Mouse (Mus musculus) hindbrain, embryonic 15.5 days (tissue): Measurements from ENCODE around the gene Slc10a7. TPM values are rescaled to one million over a fixed set of nuclear protein-coding genes. Genes with fewer than 3 reads are reported as not detected.
"Not testable (repeated sequence)": the region's sequence is repeated elsewhere in the genome, so short reads cannot be mapped to it uniquely, and the experiment has no call there.

Experiments used
- ATAC-seq: fragments of 200-750 bp; cut with Nextera tagmentation; 2 replicates; pipeline ENCODE4 v1.8.0; 2017; ENCODE audit warnings: low read depth, moderate number of reproducible peaks, moderate TSS enrichment; ENCODE audit not compliant: low FRiP score
- H3K27ac ChIP-seq: fragments of 300-500 bp; sonication (generic); replicated peaks from 2 replicates; pipeline ENCODE4 v1.5.1; 2015; ENCODE audit warnings: mild to moderate bottlenecking, inconsistent platforms
- H3K27me3 ChIP-seq: fragments of 300-500 bp; sonication (generic); 2 replicates; pipeline ENCODE4 v1.6.1; 2015; ENCODE audit warnings: control low read depth, inconsistent platforms
- H3K36me3 ChIP-seq: fragments of 300-500 bp; sonication (generic); 2 replicates; pipeline ENCODE4 v1.6.1; 2015; ENCODE audit warnings: control low read depth, inconsistent platforms
- H3K4me1 ChIP-seq: fragments of 300-500 bp; sonication (generic); replicated peaks from 2 replicates; pipeline ENCODE4 v1.6.1; 2015; ENCODE audit warnings: control low read depth, inconsistent platforms
- H3K4me2 ChIP-seq: fragments of 300-500 bp; sonication (generic); 2 replicates; pipeline ENCODE4 v1.6.1; 2015; ENCODE audit warnings: moderate library complexity, mild to moderate bottlenecking, inconsistent platforms
- H3K4me3 ChIP-seq: fragments of 300-500 bp; sonication (generic); 2 replicates; pipeline ENCODE4 v1.5.1; 2015; ENCODE audit warnings: mild to moderate bottlenecking, inconsistent platforms
- H3K9ac ChIP-seq: fragments of 300-500 bp; sonication (generic); 2 replicates; pipeline ENCODE4 v1.6.1; 2015; ENCODE audit warnings: inconsistent platforms
- H3K9me3 ChIP-seq: fragments of 300-500 bp; sonication (generic); 2 replicates; pipeline ENCODE4 v1.6.1; 2016; ENCODE audit warnings: control low read depth, inconsistent platforms
- WGBS: fragments of 180-500 bp; shearing (Covaris S2); methylation state at CpG from one replicate; pipeline ENCODE4 v1.1.7; 2015; 5-methylcytosine and 5-hydroxymethylcytosine counted together
- polyA plus RNA-seq: library from polyadenylated mRNA; unstranded; fragments of >200 nt; fragmentation: Nextera tagmentation; extraction: Ambion mirVana; gene quantifications from 2 replicates; pipeline ENCODE4 v1.2.1, GENCODE M21; 2015

Gene Slc10a7
- polyA plus RNA-seq, 1 experiment from 2014 or later = 11.9 TPM

DNA sequence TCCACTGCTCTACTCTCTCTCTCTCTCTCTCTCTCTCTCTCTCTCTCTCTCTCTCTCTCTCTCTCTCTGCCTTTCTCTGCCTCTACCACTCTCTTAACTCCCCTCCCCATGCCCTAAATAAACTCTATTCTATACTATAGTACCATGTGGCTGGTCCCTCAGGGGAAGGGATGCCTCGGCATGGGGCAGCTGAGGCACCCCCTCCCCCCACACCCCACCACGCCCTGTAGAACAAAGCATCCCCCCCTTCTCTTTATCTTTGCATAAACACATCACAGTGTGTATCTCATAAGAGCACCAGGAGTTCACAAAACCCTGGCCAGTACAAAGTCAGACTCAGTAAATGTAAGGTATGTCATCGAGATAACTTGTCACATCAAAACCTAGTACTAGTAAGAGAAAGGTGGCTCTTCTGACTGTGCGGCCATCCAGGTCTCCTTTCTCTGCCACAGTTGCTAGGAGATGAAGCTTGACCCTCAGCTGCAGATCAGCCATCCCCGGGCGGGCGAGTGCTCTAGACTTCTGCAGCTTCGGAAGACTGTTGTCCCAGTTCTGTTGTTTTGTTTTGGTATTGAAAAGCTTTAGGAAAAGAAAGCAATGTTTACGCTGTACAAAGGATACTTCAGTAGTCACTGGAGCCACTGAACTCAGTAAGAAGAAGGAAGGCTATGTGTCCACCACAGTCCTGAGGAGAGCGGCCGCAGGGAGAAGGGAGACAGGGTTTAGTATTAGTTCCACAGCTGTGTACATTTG is 194.1 kb downstream of the Slc10a7 start:
- Histone ChIP-seq H3K9ac (no peak overlapping the region), H3K4me1 (peaks cover 11% of the 10 kb centered on the region), H3K4me2 (no peak overlapping the region), H3K4me3 (no peak overlapping the region), H3K27me3 (no peaks in the 10 kb centered on the region), H3K36me3 (peaks cover 9% of the 10 kb centered on the region; the same call in 1 of the 2 replicates), H3K9me3 (no peaks in the 10 kb centered on the region; the same call in 1 of the 2 replicates), H3K27ac (no peak overlapping the region)
- 0 out of 2 replicates have a peak, but pooled peaks have one; percentile 12 for ATAC-seq
- WGBS = 24% methylated on average over 11 of the region's 11 CpGs

DNA sequence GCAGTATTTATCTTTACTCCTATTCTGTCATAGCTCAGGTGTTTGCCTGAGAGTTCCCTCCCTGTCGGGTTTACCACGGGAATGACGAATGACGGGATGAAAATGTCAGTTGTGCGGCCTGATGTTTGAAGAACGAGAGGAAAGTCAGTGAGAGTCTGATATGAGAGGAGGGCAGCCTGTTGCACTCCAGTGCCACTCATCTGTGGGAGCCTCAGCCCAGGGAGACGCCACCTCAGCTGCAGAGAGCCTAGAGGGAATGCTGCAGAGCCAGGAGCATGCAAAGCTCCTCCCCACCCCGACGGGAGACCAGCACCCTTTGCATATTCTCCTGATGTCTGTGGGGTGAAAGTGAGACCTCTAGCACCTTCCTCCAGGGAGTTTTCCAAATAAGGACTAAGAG is 196.8 kb downstream of the Slc10a7 start:
- H3K4me2 ChIP-seq = no peak overlapping the region
- peaks cover 11% of the 10 kb centered on the region for H3K4me1 ChIP-seq
- no peaks in the 10 kb centered on the region; the same call in 1 of the 2 replicates for H3K9me3 ChIP-seq
- H3K36me3 ChIP-seq = no peaks in the 10 kb centered on the region
- ATAC-seq = no peak
- no peak overlapping the region for H3K4me3 ChIP-seq
- no peaks in the 10 kb centered on the region for H3K27me3 ChIP-seq
- no peak overlapping the region for H3K27ac ChIP-seq
- no peak overlapping the region for H3K9ac ChIP-seq
- 70% methylated on average over 9 of the region's 9 CpGs for WGBS

DNA sequence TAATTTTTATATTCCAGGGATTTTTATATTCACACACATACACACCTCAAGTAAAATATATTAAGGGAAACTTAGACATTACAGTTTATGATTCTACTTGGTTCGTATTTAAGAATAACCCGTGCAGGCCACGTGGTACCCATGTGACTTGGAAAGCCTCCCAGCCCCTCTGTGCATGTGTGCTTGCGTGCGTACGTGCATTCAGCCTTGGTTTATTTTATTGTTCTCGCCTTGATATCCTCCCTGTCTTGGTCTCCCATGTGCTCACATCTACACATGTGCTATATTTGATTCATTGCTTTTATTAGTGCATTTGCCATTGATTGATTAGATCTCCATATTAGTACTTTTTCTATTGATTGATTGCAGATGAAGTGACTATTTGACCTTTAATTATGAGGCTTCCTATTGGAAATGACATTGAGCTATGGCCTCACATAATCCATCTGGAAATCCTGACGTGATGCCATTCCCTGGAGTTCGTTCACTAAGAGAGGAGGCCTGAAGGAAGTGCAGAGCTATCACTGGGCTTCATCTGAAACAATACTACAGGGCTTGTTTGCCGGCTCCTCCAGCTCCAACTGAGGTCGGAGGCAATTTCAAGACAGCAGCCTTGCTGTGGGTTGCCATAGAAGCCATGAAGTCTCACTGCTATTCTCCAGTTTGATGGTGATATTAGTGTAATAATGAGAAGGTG is 200.9 kb downstream of the Slc10a7 start:
- H3K9me3 ChIP-seq = no peaks in the 10 kb centered on the region
- H3K4me3 ChIP-seq = no peak overlapping the region
- H3K27me3 ChIP-seq = no peaks in the 10 kb centered on the region
- H3K4me2 ChIP-seq = no peak overlapping the region
- no peaks in the 10 kb centered on the region for H3K36me3 ChIP-seq
- no peak overlapping the region for H3K27ac ChIP-seq
- 55% methylated on average over 11 of the region's 11 CpGs for WGBS
- peak; percentile 60; the same call in 1 of the 2 replicates for ATAC-seq
- no peaks in the 10 kb centered on the region; the same call in 1 of the 2 replicates for H3K4me1 ChIP-seq
- H3K9ac ChIP-seq = no peak overlapping the region

DNA sequence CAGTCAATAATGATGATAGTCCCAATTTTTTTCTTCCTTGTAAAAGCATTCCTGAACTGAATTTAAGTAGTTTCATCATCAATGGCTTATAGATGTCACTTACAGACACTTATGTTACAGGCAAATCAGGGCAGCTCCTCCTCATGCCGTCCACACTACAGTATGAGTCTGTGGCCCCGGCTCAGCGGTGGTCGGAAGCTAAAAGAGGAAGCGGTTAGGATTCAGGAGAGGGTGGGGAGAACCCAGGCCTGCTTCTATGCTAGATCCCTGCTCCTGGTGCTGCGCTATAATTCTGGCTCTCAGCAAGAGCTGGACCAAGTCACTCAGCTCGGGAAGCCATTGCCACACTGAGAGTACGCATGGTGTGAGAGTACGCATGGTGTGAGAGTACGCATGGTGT is 201.8 kb downstream of the Slc10a7 start:
- H3K27ac ChIP-seq = no peak overlapping the region
- no peaks in the 10 kb centered on the region; the same call in 1 of the 2 replicates for H3K4me1 ChIP-seq
- H3K9ac ChIP-seq = no peak overlapping the region
- no peaks in the 10 kb centered on the region for H3K36me3 ChIP-seq
- no peak for ATAC-seq
- H3K27me3 ChIP-seq = no peaks in the 10 kb centered on the region
- 95% methylated on average over 10 of the region's 10 CpGs for WGBS
- H3K9me3 ChIP-seq = no peaks in the 10 kb centered on the region
- H3K4me3 ChIP-seq = no peak overlapping the region
- no peak overlapping the region for H3K4me2 ChIP-seq

DNA sequence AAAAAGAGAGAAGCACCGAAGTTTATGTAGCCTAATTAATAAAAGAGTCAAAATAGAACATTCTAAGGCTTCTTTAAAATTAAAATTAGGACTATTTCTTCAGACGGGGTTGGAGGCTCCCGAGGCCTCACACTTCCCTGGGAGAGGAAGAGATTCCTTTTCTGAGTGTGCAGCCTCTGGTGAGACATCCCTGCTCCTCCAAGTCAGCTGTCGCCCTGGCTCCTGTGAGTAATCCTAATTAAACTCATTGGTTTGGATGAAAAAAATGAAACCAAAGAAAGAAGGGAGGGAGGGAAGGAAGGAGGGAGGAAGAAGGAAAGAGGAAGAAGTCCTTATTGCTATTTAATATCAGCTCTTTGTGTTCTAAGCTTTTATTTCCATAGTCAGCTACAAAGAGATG is 205.7 kb downstream of the Slc10a7 start:
- H3K27me3 ChIP-seq = no peaks in the 10 kb centered on the region
- no peaks in the 10 kb centered on the region for H3K9me3 ChIP-seq
- WGBS = 76% methylated on average over 4 of the region's 4 CpGs
- no peak overlapping the region for H3K9ac ChIP-seq
- ATAC-seq = no peak
- H3K4me1 ChIP-seq = no peaks in the 10 kb centered on the region; the same call in 1 of the 2 replicates
- H3K4me2 ChIP-seq = no peak overlapping the region
- no peak overlapping the region for H3K27ac ChIP-seq
- H3K36me3 ChIP-seq = no peaks in the 10 kb centered on the region
- H3K4me3 ChIP-seq = no peak overlapping the region

DNA sequence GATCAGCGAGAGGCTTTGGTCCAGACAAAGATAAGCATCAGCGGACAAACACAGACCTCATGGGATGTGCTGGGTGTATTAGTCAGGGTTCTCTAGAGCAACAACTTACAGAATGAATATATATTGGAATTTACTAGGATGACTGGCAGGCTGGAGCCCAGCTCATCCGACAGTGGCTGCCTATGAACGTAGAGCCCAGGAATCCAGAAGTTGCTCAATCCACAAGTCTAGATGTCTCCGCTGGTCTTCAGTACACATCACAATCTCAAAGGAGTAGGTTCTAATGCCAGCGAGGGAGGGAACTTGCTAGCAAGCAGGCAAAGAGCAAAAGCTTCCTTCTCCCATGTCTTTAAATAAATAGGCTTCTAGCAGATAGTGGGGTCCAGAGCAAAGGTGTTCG is 207.4 kb downstream of the Slc10a7 start:
- Histone ChIP-seq H3K9ac (no peak overlapping the region), H3K27me3 (no peaks in the 10 kb centered on the region), H3K36me3 (no peaks in the 10 kb centered on the region), H3K4me1 (no peaks in the 10 kb centered on the region), H3K27ac (no peak overlapping the region), H3K4me3 (no peak overlapping the region), H3K9me3 (no peaks in the 10 kb centered on the region), H3K4me2 (no peak overlapping the region)
- WGBS = 93% methylated on average over 7 of the region's 7 CpGs
- no peak for ATAC-seq

DNA sequence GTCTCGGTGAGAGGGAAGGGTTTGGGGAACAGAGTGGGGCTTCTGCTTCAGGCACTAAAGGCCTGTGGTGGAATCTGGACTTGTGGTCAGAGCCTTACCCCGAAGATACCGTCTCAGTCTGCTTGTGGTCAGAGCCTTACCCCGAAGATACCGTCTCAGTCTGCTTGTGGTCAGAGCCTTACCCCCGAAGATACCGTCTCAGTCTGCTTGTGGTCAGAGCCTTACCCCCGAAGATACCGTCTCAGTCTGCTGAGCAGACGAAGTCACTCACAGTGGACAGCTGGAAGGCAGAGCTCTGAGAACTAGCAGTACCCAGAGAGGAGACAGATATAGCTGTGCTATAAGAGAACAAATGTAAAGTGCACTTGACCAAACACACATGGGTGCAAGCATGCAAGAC is 208.0 kb downstream of the Slc10a7 start:
- 93% methylated on average over 10 of the region's 10 CpGs for WGBS
- not testable (repeated sequence) for H3K4me1 ChIP-seq

DNA sequence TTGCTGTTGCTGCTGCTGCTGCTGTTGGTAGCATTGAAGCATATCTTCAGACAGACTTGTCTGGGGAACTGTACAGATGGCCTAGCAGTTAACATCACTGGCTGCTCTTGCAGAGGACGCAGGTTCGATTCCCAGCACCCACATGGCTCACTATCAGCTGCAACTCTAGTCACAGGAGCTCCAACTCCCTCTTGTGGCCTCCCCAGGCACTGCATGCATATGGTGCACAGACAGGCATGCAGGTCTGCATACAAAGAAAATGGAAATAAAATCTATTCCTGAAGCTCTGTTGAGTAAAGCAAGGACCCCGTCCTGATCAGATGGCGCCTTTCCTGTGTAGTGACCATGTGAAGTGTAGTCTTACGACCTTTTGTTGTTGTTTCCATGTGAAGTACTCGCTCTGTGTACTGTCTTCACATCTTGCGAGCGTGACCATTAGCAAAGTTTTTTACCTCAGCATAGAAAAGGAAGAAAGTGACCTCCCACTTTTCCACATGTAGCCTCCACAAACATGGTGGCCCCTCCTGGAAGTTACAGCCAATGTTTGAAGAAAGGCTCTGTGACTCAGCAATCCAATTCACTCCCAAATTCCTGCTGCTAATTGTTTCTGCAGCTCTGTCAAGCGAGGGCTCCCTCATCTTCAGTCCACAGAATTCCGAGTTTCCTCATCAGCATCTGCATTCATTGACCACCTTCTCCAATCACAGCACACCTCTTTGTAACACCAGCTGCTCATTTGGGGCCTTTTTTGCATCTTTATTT is 210.3 kb downstream of the Slc10a7 start:
- no peaks in the 10 kb centered on the region for H3K27me3 ChIP-seq
- WGBS = 83% methylated on average over 10 of the region's 10 CpGs
- H3K4me2 ChIP-seq = no peak overlapping the region
- no peaks in the 10 kb centered on the region for H3K4me1 ChIP-seq
- H3K36me3 ChIP-seq = no peaks in the 10 kb centered on the region
- no peak overlapping the region for H3K27ac ChIP-seq
- H3K9me3 ChIP-seq = no peaks in the 10 kb centered on the region
- no peak overlapping the region for H3K4me3 ChIP-seq
- ATAC-seq = no peak
- H3K9ac ChIP-seq = no peak overlapping the region

More for the DNA sequence above, 208.0 kb downstream of the Slc10a7 start:
- not testable (repeated sequence) for ATAC-seq, H3K4me3 ChIP-seq, H3K9me3 ChIP-seq, H3K36me3 ChIP-seq, H3K27ac ChIP-seq, H3K9ac ChIP-seq, H3K27me3 ChIP-seq, H3K4me2 ChIP-seq

DNA sequence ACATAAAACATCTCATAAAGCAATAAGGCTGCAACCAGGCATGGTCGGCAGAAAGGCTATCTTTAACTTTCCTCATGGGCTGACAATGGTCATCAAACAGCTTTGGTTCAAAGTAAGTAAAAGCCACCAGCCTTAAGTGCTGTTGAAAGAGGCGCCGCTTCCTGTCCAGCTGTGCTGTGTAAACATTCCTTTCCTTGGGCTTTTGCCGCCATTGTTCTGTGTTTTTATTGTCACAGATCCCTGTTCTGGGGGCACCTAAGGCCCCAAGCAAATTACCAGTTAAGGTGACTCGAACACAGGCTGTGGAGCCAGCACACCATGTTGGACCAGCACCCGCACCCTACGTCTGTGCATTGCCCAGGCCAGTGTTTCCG is 210.9 kb downstream of the Slc10a7 start:
- Histone ChIP-seq H3K9ac (no peak overlapping the region), H3K9me3 (no peaks in the 10 kb centered on the region), H3K4me2 (no peak overlapping the region), H3K27me3 (no peaks in the 10 kb centered on the region), H3K27ac (no peak overlapping the region), H3K4me3 (no peak overlapping the region), H3K36me3 (no peaks in the 10 kb centered on the region), H3K4me1 (no peaks in the 10 kb centered on the region)
- no peak for ATAC-seq
- WGBS = 69% methylated on average over 8 of the region's 8 CpGs

DNA sequence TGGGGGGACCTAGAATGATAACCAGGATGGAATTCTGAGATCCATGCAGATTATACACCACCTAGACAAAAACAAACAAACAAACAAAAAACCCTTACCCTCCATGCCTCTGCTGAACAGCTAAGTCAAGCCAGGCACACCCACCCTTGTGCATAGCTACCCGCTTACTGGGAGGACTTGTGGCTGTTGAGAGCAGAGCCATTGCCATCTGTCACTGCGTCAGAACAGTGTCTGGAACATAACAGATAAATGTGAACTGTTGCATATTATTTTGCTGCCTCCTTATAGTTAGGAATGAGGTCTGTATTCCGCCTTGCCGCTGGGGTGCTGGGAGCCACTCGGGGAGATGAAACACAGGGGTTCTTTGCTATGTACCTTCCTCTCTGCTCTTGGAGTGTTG is 212.4 kb downstream of the Slc10a7 start:
- Histone ChIP-seq H3K9ac (no peak overlapping the region), H3K4me2 (no peak overlapping the region), H3K27me3 (no peaks in the 10 kb centered on the region), H3K27ac (no peak overlapping the region), H3K4me3 (no peak overlapping the region), H3K9me3 (no peaks in the 10 kb centered on the region), H3K4me1 (no peaks in the 10 kb centered on the region), H3K36me3 (no peaks in the 10 kb centered on the region)
- ATAC-seq = no peak
- 93% methylated on average over 5 of the region's 5 CpGs for WGBS

DNA sequence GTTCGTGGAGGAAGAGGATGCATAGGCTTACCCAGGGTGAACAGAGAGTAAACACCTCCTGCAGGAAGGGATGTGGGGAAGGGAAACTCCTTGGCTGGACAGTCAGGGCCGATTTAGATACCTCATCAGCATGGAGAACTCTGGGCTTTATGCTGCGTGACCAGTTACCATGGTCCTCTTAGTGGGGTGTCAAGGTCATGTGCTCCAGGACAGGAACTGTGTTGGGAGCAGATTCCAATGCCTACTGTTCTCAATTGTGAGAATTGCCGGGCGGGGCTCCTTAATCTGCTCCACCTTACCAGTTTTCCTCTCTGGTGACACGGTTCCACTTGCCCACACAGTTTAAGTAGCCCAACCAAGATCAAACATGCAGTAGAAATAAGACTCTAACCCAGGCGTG is 213.1 kb downstream of the Slc10a7 start:
- 87% methylated on average over 7 of the region's 7 CpGs for WGBS
- no peak overlapping the region for H3K4me2 ChIP-seq
- no peaks in the 10 kb centered on the region for H3K9me3 ChIP-seq
- no peaks in the 10 kb centered on the region for H3K36me3 ChIP-seq
- H3K27me3 ChIP-seq = no peaks in the 10 kb centered on the region
- no peak overlapping the region for H3K9ac ChIP-seq
- H3K4me3 ChIP-seq = no peak overlapping the region
- no peak overlapping the region for H3K27ac ChIP-seq
- no peaks in the 10 kb centered on the region for H3K4me1 ChIP-seq
- ATAC-seq = no peak

DNA sequence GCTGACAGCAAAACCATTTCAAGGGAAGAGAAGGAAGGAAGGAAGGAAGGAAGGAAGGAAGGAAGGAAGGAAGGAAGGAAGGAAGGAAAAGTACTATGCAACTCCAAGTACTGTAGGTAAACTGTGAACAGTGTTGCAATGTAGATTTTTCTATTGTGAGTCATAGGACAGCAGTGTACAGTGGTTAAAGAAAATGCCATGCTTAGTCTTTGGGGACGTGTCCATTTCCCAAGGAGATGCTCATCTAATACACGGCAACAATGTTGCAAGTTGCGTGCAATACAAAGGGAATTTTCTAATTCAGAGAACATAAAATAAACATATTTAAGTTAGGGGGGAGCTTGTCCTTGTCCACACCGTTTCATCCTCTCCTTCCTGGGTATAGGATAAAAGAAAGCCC is 215.7 kb downstream of the Slc10a7 start:
- ATAC-seq = no peak
- 90% methylated on average over 4 of the region's 4 CpGs for WGBS
- no peaks in the 10 kb centered on the region for H3K4me1 ChIP-seq
- H3K27me3 ChIP-seq = no peaks in the 10 kb centered on the region
- H3K9me3 ChIP-seq = no peaks in the 10 kb centered on the region
- no peak overlapping the region for H3K27ac ChIP-seq
- no peak overlapping the region for H3K4me2 ChIP-seq
- no peak overlapping the region for H3K4me3 ChIP-seq
- H3K36me3 ChIP-seq = no peaks in the 10 kb centered on the region
- no peak overlapping the region for H3K9ac ChIP-seq
